Mouse (Mus musculus) v-Abl transformed pro-B cells (cell line): ENCODE data around the gene Tmem95.

Source experiments
- in situ Hi-C, 2 experiments: fragments of 400-800 bp; cut with MboI; formaldehyde crosslinking; loops; one replicate each; pipeline ENCODE4 v1.15.1; 2025; ENCODE audit not compliant: unreplicated experiment in 2 of 2

Tmem95 gene

DNA sequence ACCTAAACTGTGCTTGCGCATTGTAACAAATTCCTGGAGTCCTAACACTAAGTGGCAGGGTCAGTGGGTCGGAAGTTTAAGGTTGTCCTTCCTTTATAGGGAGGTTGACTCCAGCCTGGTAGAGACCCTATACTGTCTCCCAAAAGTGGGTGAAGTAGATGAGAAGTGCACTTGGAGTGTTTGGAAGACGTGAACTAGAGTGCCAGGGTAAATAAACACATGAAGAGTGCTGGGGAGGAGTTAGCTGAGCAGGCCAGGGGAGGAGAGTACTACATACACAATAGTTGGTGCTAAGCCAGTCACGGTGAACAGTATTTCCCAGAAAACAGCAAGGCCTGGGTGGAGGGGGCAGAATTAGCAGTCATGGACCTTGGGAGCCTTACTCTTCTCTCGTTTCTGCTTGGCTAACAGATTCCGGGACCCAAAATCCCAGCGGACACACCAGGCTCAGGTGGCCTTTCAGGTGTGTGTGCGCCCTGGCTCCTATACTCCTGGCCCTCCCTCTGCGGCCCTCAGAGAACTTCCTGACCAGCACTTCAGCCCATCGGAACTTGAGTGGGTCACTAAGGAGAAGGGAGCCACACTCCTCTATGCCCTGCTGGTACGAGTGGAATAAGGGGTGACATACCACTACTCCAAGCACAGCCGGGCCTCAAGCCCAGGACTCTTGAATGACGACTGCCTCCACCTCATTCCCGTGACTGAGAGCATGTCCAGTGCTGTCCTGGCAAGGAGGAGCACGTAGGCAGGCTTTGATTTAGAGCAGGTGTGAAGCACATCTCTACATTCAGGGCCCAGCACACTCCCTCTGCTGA is 35.1 kb upstream of the Tmem95 start:
- in situ Hi-C loops = no loop called here

DNA sequence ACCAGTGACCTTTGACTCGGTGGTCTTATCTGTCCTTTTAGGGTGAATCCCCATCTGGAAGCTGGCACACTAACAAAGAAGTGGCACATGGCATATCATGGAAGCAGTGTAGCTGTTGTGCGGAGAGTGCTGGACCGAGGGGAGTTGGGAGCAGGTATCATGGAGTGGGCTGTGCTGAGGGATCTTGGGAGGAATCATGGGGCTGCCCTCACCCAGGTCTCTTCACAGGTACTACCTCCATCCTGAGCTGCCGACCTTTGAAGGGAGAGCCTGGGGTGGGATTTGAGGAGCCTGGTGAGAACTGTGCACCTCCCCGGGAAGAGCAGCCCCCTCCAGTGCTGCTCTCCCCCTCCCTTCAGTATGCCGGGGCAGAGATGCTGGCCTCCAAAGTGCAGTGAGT is 33.9 kb upstream of the Tmem95 start:
- in situ Hi-C loops = no loop called here

DNA sequence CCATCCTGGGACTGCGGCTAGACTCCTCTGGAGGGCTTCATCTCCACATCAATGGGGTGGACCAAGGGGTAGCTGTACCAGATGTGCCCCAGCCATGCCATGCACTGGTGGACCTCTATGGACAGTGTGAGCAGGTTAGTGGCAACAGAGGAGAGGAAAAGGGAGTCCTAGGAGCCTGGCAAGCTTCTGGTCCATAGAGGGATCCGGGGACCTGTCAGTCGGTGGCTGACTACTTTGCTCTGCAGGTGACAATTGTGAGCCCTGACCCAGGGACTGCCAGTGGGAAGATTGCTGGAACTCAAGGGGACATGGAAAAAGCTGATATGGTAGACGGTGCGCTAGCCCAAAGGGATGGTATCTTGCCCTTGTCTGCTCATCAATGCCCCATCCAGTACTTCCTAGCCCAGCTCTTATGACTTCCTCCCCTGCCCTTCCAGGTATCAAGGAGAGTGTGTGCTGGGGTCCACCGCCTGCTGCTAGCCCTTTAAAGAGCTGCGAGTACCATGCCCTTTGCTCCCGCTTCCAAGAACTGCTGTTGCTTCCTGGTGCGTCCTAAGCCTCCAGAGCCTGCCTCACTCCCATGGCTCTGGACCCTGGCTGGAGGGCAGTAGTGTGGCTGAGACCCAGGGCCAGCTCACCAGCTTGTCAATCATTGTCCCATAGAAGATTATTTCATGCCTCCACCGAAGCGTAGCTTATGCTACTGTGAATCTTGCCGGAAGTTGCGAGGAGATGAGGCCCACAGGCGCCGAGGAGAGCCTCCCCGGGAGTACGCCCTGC is 33.2 kb upstream of the Tmem95 start:
- in situ Hi-C loops = no loop called here

DNA sequence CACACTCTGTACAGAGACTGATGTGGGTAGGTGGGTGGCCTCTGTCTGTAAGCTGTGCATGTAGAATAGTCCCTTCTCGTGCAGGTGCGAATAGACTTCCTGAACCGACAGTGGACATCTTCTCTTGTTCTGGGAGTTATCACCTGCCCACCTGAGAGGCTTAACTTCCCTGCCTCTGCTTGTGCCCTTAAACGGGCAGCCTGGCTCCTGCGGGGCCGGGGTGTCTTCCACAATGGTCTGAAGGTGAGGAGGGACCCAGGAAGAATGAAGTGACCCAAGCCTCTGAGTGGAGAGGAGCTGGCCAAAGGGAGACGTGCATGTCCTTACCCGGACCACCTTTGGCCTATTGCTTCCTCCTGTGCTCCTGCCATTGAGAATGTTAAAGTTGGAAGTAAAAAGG is 32.4 kb upstream of the Tmem95 start:
- in situ Hi-C loops = no loop called here

DNA sequence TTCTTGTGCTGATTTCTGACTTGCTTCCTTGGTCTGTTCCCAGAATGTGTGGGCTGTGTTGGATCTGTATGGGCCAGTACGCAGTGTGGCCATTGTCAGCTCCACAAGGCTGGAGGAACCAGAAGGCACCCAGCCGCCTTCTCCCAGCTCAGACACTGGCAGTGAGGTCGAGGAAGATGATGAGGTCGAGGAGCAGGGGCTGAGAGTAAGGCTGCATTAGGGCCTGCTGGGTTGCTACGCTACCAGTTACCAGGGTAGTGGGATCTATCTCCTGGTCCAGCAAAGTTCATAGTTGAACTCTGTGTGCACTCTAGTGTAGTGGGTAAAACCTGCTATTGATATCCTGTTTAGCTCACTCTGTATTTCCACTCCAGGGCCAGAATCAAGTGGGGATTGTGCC is 31.4 kb upstream of the Tmem95 start:
- in situ Hi-C loops = no loop called here

DNA sequence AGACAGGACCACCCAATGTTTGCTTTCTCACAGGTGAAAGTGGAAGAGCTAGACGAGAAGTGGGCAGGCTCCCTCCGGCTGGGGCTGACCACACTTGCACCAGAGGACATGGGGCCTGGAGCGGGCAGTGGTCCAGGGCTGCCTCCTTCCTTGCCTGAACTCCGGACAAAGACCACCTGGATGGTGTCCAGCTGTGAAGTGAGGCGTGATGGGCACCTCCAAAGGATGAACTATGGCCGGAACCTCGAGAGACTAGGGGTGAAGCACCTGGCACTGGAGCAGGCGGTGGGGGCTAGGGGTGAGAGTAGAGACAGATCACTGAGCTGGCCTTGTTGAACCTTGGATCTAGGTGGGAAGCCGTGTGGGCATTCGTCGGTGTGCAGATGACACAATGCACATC is 30.8 kb upstream of the Tmem95 start:
- in situ Hi-C loops = no loop called here

DNA sequence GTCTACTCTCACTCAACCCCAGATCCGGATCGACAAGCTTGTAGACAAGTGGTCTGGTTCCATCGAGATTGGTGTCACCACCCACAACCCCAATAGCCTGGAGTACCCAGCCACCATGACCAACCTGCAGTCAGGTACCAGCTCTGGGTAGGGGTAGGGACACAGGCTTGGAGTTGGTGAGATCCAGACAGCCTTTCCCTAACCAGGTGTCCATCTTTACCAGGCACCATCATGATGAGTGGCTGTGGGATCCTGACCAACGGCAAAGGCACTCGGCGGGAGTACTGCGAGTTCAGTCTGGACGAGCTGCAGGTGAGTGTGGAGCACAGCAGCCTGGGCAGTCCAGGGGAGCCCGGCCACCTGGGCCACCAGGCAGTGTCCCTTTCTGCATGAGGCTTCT is 26.5 kb upstream of the Tmem95 start:
- in situ Hi-C loops = no loop called here

DNA sequence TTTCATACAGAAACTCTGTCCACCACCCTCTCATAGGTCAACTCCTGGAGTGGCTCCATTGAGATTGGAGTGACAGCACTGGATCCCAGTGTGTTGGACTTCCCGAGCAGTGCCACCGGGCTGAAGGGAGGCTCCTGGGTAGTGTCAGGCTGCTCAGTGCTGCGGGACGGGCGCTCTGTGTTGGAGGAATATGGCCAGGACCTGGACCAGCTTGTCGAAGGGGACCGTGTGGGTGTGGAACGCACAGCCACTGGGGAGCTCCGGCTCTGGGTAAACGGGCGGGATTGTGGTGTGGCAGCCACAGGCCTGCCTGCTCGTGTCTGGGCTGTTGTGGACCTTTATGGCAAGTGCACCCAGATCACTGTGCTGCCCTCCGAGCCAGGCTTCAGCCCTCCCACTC is 25.2 kb upstream of the Tmem95 start:
- in situ Hi-C loops = no loop called here

DNA sequence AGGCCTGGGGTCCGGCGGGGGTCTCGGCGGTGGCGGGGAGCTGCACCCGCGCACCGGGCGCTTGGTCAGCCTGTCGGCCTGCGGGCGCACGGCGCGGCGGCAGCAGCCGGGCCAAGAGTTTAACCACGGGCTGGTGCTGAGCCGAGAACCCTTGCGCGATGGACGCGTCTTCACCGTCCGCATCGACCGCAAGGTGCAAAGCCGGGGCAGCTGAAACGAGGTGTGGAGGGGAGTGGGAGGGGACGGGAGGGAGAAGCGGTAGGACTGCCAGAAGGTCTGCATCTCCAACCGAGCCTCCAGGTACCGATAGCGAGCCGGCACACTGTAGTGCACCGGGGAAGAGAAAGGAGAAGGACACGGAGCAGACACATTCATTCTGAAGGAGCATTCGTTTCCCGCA is 24.2 kb upstream of the Tmem95 start:
- in situ Hi-C loops = no loop called here

DNA sequence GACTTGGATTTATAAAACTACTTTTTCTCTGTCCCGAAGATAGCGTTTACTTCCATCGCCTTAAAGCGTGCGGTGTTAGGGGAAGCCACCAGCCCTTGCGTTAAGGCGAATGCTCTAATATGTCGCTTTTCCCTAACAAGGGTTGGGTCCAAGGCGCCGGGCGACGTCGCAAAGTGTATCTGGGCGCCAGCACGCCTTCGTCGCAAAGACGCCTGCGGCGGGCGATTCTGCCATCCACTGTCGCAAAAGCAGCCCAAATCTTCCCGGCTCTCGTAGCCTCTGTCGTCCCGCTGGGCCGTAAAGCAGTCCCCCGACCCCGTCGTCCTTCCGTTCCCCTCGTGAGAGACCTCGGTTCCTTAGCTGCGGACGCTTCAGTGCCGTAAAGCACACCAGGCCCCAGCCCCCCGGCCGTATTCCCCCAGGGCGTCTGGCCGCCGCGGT is 23.6 kb upstream of the Tmem95 start:
- in situ Hi-C loops = no loop called here

DNA sequence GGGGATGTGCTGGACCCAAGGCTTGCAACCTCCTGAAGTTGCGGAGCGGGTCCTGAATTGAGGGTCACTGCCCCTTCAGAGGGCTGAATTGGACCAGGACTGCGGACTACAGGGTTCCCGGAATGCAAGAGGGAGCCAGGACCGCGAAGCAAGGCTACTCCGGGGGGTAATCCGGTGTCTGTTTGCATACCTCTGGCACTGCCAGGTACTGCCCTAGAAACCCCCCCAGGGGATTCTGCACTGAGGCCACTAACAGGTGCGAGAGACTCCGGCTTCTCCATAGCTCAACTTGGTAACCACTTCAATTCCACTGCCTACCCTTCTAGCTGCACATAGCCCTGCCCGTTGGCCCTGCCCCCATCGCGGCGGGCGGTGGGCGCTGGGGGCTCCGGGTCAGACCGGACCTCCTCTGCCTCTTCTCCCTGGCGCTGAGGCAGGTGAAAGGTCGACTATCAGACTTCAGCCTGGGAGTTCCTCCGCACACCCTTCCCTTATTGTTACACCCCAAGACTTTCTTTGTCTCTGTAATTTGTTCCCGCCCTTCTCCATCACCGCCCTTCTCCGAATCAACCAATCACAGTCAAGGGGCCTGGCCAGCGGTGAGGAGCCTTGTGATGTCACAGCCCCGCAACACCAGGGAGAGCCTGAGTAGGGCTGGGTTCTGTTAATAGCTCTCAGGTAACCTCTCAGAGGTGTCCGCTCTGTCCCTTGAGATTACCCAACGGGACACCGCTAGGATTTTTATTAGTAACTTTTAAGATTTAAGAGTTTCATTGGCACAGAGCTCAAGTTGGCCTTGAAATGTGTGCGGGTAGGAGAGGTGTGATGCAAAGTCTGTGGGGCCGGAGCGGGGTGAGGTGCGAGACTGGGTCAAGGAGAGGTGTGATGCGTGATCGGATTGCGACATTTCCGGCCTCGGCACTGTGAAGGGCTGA is 22.9 kb upstream of the Tmem95 start, which contains the start of the genes 2810408A11Rik and Neurl4:
TSS of gene 2810408A11Rik (minus strand) at position 517 of the 935 bp plus-strand sequence.
TSS of gene Neurl4 (plus strand) at position 602 of the 935 bp plus-strand sequence.
- in situ Hi-C loops = no loop called here

DNA sequence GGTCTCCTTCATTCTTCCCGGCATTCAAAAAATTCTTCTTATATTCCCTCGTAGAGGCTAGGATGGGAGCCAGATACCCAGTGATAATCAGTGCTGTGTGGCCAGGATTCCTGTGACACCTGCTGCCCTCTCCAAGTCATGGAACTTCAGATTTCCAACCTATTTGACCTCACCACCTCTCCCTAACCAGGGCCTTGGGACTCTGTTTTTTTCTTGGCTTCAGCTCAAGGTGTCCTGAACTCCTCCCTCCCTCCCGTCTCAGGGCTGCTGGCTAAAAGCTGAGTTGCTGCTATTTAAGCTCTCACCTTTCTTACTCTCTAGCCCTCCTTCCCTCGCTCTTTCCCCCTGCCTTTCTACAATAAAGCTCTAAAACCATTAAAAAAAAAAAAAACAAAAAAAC is 22.1 kb upstream of the Tmem95 start:
- in situ Hi-C loops = no loop called here

DNA sequence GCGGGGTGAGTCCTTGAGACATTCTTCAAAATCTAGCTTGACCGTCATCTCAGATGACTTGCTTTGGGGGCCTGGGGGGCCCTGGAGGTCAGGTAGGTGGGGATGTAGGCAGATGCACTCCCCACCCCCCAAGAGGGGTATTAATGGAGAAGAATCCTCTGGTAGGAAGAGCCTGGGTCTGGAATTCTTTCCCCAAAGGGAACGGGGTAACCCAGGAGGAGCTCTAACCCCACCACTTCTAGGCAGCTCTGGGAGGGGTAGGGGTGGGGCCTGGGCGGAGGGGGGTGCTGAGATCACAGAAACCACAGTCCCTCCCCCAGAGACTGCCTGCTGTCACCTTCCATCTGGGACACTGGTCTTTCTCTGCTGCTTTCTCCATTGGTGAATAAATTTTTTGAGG is 17.5 kb upstream of the Tmem95 start, which contains the start of gene Acap1:
TSS of gene Acap1 (minus strand) at position 249 of the 400 bp plus-strand sequence.
- in situ Hi-C loops = no loop called here

DNA sequence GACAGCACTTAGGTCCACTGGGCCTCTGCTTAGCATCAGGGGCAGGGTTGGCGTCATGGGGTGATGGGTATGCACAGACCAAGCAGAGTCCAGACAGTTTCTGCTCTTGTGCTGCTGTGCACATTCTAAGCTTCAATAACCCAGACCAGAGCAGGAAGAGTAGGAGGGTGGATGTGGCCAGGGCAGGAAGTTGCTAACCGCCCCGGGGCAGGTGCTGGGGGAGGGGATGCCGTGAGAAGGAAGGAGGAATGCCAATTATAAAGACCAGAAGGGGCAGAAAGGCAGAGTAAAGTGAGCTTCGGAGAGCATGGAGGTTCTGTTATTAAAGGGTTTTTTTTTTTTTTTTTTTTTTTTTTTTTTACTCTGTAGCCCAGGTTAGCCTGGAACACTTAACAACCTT is 16.9 kb upstream of the Tmem95 start:
- in situ Hi-C loops = no loop called here

DNA sequence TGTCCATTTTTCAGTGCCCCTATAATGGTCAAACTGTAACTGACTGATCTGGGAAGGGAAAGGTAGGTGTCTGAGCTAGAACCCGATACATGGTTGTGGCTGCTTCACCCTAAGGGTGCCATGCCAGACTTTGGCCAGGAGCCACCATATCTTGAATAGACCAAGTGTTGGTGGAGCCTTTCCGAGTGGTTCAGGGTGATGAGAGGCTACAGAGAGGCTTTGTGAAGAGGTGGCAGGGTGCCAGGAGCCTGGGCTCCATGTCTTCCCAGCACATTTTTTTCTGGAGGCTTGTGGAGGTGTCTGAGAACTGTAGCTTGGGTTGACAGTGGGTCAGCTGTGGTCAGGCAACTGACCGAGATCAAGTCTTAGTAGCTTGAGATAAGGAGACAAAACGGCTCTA is 13.7 kb upstream of the Tmem95 start:
- in situ Hi-C loops = no loop called here

DNA sequence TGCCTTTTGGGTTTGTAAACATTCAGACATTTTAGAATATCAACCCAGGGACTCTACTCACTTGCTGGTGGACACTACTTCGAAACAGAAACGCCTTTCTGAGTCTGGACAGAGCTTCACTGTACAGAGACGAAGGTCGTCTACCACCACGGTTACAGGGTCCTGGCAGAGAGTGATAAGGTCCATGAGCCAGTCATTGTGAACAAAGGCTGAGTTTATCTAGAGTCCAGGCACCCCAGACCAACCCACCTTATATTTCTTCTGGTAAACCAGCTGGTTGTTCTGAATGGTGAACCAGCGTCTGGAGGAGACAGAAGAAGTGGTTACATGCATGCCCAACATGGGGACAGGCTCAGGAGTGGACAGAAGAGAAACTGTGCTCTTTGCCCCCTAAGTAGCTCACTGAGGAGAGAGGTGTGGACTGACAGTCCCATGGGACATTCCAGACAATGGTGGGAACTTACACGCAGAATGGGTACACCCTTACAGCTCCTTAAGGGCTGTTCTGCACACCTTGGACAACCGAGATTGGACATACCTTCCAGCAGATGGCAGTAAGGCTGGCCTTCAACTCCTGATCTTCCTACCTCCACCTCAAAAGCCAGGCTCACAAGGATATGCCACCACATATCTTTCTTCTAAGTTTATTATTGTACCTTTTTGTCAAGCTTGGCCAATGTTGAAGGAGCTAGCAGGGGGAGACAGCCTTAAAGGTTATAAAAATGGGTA is 9.3 kb upstream of the Tmem95 start:
- in situ Hi-C loops = no loop called here

DNA sequence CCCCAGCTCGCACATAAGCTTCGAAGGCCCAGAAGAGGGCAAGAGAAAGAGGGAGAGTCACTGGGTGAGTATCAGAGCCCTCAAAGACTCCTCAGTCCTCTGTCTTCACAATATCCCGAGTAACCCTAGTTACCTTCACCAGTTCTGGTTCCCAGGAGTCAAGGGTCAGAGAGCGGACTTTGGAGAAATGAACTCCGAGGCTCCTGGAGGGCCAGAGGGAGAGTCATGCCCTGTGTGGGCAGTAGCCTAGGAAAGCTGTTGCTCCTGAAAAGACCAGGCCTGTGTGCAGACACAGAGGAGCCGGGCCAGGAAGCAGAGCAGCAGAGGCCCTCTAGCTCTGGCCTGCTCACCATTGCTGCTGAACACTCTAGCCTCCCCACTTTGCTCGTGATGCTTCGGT is 6.8 kb upstream of the Tmem95 start:
- in situ Hi-C loops = loop anchor here (5.0 kb wide), 1 partner anchor 38 kb away; the partner anchor contains the start of gene Eif5a (in 2 of the 2)

DNA sequence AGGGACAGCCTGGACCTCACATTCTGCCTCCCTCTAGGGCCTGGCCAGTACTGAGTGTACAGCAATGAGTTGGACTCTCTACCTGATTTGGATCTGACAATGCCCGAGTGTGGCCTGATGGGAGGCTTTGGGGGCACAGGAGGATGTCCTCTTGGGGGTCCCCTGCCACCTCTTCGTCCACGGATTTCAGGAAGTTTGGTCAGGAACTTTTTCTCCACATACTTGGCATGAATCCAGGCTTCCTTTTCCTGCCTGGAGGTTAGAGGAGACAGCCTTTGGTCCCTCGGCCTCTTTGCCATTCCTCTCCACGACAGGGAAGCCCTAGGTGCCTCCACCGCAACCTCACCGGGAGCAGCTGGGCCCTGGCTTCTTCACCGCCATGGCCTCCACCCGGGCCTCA is 6.4 kb upstream of the Tmem95 start:
- in situ Hi-C loops = loop anchor here (5.0 kb wide), 1 partner anchor 38 kb away; the partner anchor contains the start of gene Eif5a (in 2 of the 2)

DNA sequence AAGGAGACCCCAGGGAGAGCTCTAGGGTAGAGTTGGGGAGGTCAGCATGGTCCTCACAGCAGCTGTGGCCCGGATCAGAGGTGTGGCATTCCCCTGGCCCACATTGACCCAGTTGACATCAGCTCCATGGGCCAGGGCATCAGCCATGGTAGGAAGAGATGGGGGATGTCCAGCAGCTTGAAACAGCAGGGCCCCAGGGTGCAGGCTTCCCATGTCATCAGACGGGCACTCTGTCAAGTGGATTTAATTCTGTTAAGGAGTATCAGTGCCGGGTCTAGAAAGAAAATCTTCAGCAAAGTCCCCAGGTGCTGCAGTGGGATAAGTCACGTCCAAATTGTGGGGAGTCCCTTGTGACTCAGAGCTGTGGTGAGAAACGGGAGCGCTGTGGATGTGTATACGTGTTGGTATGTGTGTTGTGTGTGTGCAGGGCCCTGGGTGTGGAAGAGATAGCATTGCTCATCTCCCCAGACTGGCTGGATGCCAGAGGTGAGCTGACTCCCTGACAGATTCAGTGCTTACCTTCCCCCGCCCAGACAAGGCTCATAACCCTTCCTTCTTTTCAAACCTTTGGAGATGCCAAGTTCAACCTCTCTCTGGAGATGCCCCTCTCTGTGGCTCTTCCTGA is 5.8 kb upstream of the Tmem95 start:
- in situ Hi-C loops = loop anchor here (5.0 kb wide), 1 partner anchor 39 kb away; the partner anchor contains the start of gene Eif5a (in 2 of the 2)
